Mouse (Mus musculus): ENCODE results near the gene Sycp1. TPM values are rescaled to one million over a fixed set of nuclear protein-coding genes. Genes with fewer than 3 reads are reported as not detected.

Sycp1 gene
- total RNA-seq (2021) = under 1 TPM in 1 of 2 experiments, not detected in 1; 0.14 TPM
- long read RNA-seq, experiment 1 = 0 reads
- long read RNA-seq, experiment 2 = 0 reads

GRCm38 (mm10) chr3:102935451-102936354 is at the start of gene Sycp1:
Gene Sycp1 (minus strand): TSS chr3:102936100.
- DNase-seq = no peak

DNA sequence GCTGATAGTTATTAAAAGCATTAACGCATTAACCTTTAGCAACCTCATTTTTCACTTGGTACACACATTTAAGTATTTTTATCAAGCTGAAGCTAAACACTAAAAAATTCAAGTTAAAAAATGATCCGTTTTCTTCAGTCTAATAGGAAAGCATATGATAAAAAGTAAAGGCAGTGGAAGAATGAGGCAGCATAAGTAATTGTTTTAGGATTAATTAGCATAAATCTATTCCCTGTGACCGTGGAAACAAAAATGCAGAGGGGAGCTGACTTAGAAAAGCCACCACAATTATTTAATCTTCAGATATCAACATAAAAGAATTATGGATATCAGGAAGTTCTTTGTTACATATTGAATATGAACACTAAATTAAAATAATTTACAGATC is 44.4 kb upstream of the Sycp1 start:
- no peak for DNase-seq

- DNase-seq = no peak
These were observed 43.8 kb upstream of the Sycp1 start for GRCm38 (mm10) chr3:102979550-102980348.

DNA sequence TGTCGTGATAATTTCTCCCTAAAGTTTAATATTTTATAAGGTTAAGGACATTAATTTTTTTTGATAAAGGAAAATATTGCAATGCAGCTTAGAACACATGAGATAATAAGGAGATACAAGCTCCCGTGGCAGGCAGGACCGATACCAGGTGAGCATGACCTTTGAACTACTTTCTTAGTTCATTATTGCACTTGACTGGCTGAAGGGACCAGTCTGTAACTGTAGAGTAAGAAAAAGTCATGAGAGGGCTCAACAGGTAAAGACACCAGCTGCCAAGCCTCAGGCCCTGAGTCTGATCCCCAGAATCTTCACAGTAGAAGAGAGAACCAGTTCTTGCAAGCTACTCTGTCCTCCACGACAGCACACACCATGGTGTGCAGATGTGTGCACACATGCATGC is 41.0 kb upstream of the Sycp1 start:
- no peak for DNase-seq

- no peak for DNase-seq
These were observed 34.6 kb upstream of the Sycp1 start for GRCm38 (mm10) chr3:102970508-102970907.

DNA sequence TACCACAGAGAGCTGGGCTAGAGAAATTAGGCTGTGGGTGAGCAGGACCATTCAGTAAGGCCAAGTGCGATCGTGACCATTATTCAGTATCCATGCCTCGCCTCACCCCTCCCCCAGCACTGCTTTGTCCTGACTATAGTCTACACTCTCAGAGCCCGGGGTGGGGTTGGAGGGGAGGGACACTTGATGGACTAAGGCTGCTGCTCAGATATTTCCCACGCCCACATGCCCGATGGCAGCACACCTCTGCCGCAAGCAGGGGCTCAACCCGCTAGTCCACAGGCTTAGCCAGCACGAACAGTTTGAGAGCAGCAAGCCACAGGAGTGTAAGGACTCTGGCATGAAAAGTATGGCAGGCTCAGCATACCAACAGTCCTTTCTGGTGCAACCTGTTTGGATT is 34.2 kb upstream of the Sycp1 start:
- no peak for DNase-seq

DNA sequence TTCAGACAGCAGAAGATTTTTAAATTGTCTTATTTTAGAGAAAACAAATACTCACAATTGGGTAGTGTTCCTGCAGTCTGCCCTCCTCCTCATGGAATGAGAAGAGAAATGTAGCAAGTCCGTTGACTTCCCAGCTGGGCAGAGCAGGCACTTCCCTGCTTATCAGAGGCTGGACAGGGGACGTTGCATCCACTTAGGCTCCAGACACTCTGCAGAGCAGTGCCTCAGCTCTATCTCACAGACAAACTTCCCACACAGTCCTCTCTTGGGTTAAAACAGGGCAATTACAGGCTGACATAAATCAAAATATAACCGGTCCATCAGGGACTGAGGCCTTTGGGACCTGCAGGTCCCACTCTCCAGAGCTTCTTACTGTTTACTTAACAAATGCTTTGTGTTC is 28.1 kb upstream of the Sycp1 start, which contains the start of gene Nr1h5:
Nr1h5 (minus strand) TSS at position 101 of the 400 bp plus-strand sequence.
- DNase-seq = no peak

GRCm38 (mm10) chr3:102955596-102955995 is 19.7 kb upstream of the Sycp1 start:
- DNase-seq = no peak

DNA sequence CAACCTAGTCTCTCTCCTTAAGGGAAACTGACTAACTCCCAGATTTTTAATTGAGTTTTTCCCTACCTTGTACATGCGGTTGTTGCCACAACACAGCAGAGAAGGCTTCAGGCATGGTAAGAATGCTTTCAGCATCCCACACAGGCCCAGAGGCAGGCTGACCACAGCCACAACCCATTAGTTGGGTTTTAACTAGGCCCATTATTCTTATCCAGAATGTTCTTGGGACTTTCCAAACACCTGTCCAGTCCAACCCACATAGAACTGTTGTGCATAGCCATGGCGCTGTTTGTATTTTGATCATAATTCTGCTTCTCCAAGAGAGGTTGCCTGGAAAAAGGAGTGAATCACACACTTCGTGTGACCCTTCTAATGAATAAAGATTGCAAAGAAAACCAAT is 19.2 kb upstream of the Sycp1 start:
- no peak for DNase-seq

- no peak for DNase-seq
These were observed 18.6 kb upstream of the Sycp1 start for GRCm38 (mm10) chr3:102954476-102954875.

DNA sequence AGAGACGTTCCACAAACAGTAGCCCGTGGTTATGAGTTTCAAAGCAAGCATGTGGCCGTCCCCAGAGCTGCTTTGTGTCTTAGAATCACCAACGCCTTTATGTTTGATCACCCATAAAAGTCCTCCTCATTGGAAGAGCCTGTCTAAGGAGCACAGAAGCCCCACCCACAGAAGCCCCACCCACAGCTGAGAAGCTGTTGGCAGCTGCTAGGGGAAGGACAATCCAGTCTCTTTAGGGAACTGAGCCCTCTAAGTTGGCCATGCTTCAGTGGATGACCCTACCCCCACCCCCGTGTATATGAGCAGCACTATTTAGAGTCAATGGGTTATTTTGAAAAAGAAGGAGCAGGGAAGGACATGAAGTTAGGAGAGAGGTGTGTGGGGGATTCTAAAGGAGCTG is 11.0 kb upstream of the Sycp1 start:
- no peak for DNase-seq

GRCm38 (mm10) chr3:102946312-102946711 is 10.4 kb upstream of the Sycp1 start:
- DNase-seq = no peak

DNA sequence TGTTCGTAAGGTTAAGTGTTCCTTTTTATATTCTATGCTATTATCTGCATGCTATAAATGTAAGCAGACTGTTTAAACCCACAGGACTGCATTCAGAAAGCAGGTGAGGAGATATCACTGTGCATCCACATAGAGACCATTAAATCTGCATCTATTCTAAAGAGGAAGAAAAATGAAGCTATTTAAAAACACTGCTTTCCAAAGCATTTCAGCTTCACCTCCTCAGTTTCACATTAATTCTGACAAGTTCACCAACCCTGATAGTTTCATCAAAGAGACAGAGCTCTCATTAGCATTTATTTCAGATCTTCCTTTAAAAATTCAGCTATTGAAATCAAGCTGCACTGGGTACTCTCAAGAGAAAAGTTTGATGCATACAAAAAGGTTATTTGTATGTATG is 2.2 kb upstream of the Sycp1 start:
- no peak for DNase-seq

DNA sequence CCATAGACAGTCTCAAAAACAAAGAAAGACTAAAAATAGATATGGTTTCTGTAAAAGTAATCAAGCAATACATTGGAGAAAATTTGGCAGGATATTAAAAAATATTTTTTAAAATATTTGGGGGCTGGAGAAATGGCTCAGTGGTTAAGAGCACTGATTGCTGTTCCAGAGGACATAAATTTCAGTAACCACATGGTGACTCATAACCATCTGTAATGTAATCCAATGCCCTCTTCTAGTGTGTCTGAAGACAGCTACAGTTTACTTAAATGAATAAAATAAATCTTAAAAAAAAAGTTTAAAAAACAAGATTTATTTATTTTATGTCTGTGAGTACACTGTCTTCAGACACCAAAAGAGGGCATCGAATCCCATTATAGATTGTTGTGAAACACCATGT is 36.8 kb downstream of the Sycp1 start:
- no peak for DNase-seq

GRCm38 (mm10) chr3:102880529-102880928 is 55.4 kb downstream of the Sycp1 start:
- DNase-seq = no peak

DNA sequence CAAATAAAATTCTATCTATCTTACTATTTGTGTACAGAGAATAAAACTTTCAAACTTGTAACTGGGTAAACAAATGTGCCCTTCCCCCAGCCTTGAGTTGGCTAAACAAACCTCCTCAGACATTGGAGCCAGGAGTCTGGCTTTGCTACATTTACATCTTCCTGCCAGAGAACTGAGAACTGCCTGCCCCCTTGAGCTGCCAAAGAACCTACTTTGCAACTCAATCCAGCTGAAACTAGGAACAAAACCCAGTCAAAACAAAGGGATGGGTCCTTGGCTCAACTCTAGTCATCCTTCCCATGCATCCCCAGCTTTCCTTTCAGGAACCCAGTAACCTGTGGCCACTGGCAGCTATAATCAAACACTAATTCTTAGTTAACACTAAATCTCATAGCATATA is 87.2 kb downstream of the Sycp1 start:
- DNase-seq = no peak

DNA sequence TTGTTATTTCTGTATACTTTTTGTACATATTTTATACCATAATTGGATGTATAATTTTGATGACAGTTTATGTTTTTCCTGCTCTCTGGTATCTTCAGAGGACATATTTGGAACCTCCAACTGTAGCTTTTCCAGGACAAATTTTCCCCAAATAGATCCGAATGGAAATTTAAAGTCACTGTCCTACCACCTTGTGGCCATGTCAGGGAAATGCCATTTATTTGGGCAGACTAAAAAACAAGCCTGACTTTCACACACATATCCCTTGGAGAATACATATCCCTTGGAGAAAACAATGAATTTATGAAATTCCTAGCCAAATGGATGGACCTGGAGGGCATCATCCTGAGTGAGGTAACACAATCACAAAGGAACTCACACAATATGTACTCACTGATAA is 93.5 kb downstream of the Sycp1 start:
- DNase-seq = no peak

- DNase-seq = peak; percentile 84
These were observed 132.0 kb downstream of the Sycp1 start for GRCm38 (mm10) chr3:102803937-102804336.

DNA sequence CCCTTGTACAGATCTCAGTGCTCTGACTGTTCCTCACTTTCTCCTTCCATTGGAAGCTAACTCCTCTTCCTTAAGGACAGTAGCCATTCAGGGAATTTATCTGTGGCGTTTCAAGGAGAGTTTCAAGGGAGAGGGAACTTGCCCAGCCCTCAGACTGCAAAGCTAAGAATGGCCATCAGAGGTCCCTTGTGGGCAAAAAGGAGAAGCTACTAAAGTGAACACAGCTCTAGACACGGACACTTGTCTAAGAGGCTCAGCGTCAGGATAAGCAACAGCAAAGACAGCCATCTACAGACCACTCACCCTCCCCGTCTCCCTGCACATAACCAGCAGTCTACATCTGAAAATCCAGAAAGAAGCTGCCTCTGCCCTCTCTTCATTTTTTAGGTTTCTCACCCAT is 148.5 kb downstream of the Sycp1 start:
- DNase-seq = no peak

- DNase-seq = no peak
These were observed 153.3 kb downstream of the Sycp1 start, which contains the start of gene Tshb for GRCm38 (mm10) chr3:102782618-102783017. Gene Tshb (minus strand): TSS chr3:102782718.

- DNase-seq = no peak
These were observed 162.9 kb downstream of the Sycp1 start for GRCm38 (mm10) chr3:102773018-102773417.

Data from gastrocnemius, postnatal 10 days (tissue).